Mouse (Mus musculus) left cerebral cortex, adult 11 months (tissue): ENCODE measurements at regions not wholly inside any gene's neighbourhood (a gene's known extent, or its start where the extent isn't known, plus 50 kb on each side); places are given as distances from the start of the nearest gene placed in this dataset.
A peak's percentile ranks its signal among the peaks of the same experiment; 100 is the strongest.
"Not testable (repeated sequence)": the region's sequence is repeated elsewhere in the genome, so short reads cannot be mapped to it uniquely, and the experiment has no call there.

Source experiments
- DNase-seq: peaks from one replicate; pipeline ENCODE4 v3.0.0; 2022; ENCODE audit warnings: low spot score

DNA sequence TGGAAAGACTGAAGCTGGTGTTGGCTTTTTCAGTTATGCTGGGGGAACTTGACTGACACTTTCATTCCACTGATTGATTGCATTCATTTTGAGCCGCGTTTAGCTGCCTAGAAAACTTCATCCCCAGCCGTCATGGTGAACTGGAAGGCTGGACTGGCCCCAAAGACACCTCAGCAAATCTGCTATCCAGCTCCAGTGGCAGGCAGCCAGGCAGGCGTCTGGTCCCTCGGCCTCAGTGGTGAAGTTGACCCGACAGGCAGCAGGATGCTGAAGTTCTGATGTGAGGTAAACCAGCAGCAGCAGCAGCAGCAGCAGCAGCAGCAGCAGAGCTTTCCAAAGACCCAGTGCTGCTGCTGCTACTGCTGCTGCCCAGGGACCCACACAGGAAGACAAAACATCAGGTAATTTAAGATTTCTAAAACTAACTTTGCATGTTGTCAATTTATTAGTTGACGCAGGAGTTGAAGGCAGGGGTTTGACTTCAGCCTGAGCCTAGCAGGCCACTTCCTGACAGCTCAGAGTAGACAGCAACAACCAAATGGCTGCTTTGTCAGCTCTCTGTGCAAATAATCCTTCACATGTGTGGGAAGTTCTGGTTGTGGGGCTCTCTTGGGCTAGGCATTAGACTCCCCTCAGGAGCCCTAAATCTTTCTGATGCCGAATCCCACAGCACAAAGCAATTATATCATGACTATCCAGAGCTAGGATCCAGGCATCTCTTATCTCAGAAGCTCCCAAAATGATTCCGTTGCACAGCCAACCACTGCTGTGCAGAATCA, 200.4 kb upstream of the Nhs start:
- no peak for DNase-seq

DNA sequence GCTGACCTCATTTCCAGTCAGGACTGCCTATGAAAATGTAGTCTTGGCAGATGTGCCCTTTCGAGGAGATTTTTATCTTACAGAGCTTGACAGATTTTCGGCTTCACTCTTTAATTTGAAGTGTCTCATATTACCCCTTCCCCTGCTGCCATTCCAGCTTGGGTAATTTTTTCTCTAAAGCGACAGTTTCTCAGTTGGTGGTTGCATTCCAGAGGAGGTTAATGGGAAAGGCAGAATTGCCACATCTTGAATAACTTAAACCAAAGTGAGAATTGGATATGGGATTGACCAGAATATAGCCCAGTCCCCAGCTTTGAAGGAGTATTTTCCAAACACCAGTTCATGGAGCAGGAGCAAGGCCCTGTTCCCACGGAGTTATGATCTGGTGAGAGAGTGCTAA, 188.8 kb upstream of the Nhs start:
- no peak for DNase-seq

- DNase-seq: no peak
These were observed 188.4 kb upstream of the Nhs start for GRCm38 (mm10) chrX:162347886-162348285.

GRCm38 (mm10) chrX:162345497-162346143, 186.1 kb upstream of the Nhs start:
- no peak for DNase-seq

- DNase-seq: no peak
These were observed 172.6 kb upstream of the Nhs start for GRCm38 (mm10) chrX:162332121-162332520.

- DNase-seq: no peak
These were observed 148.1 kb upstream of the Nhs start for GRCm38 (mm10) chrX:162307646-162308045.

- no peak for DNase-seq
These were observed 144.6 kb upstream of the Nhs start for GRCm38 (mm10) chrX:162304145-162304544.

DNA sequence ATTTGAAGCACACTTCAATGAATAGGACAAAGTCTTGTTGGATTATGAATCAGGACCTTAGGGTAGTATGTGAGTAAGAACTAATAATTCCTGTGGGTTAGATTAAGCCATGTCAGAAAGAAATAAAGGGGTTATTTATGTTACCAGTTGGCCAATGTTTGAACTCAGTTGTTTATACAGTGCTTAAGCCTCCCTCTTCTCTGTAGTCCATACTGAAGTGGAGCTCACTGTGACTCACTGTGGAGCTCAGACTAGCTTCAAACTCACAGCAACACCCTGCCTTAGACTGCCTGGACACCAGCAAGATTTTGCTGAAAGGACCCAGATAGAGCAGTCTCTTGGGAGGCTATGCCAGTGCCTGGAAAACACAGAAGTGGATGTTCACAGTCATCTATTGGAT, 143.3 kb upstream of the Nhs start:
- DNase-seq: no peak

- DNase-seq: no peak
These were observed 131.7 kb upstream of the Nhs start for GRCm38 (mm10) chrX:162291234-162291633.

DNA sequence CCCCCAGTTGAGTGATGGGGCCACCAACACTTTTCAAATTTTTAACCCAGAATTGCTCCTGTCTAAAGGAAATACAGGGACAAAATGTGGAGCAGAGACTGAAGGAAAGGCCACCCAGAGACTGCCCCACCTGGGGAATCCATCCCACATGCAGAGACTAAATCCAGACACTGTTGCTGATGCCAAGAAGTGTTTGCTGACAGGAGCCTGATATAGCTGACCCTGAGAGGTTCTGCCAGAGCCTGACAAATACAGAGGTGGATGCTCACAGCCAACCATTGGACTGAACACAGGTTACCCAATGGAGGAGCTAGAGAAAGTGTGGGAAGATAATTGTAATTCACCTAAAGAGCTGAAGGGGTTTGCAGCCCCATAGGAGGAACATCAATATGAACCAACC, 126.6 kb upstream of the Nhs start:
- DNase-seq: not testable (repeated sequence)

GRCm38 (mm10) chrX:162284252-162284651, 124.7 kb upstream of the Nhs start:
- no peak for DNase-seq

DNA sequence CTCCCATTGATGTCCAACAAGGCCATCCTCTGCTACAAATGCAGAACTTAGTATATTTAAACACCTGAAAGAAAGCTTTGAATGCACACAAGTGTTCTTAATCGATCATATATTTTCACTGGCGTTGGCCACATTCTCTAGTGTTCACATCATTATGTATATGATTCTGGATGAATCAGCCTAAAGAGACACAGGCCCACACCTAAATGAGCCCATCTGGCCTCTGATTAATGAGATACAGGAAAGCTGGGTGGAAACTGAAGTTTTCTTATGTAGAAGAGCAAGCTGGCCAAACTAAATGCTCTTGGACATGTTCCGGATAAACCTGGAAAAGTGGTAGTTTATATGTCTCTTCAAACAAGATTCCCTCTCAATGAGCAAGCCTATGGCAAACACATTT, 123.2 kb upstream of the Nhs start:
- no peak for DNase-seq

GRCm38 (mm10) chrX:162278834-162279708, 119.5 kb upstream of the Nhs start:
- peak; percentile 37 for DNase-seq

GRCm38 (mm10) chrX:162274581-162274980, 115.1 kb upstream of the Nhs start:
- no peak for DNase-seq

GRCm38 (mm10) chrX:162271189-162271588, 111.7 kb upstream of the Nhs start:
- no peak for DNase-seq

- DNase-seq: no peak
These were observed 109.4 kb upstream of the Nhs start for GRCm38 (mm10) chrX:162268918-162269317.

GRCm38 (mm10) chrX:162268112-162268511, 108.6 kb upstream of the Nhs start:
- DNase-seq: no peak

- DNase-seq: no peak
These were observed 108.1 kb upstream of the Nhs start for GRCm38 (mm10) chrX:162267679-162268078.

DNA sequence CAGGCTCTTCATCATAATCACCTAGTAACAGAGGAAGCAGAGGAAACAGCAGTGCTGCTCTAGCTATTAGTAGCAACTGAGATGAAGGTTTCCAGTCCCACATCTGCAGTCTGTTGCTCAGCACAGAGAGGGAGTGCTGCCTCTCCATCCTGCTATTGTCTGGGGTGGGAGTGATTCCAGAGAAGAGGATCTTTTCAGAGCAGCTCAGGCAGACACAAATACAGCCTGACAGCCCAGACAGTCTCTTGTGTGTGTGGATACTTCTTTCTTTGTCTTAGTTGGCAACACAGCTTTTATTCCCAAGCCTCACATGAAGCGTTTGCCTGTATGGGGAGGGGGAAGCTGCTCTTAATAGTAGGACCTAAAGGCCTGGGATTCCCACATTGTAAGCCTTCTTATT, 107.2 kb upstream of the Nhs start:
- no peak for DNase-seq

- DNase-seq: no peak
These were observed 97.9 kb upstream of the Nhs start for GRCm38 (mm10) chrX:162257398-162257797.

GRCm38 (mm10) chrX:162255873-162256272, 96.3 kb upstream of the Nhs start:
- DNase-seq: no peak

DNA sequence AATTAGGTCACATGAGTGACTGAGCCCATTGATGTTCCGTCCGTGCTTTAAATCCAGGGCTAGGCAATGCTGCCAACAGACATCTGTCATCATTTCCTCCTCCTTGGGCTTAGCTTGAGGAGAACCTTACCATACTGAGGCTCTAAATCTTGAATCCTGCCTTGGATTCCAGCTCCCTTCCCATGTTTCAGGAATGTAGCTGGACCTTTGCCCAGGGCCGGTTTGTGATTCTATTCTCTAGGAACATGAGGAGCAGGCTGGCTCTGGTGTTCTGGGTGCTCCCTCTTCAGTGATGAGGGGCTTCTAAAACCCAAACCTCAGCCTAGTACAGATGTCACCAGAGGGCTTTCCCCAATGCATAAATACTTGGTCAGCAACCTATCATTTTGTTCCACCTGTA, 81.8 kb upstream of the Nhs start:
- DNase-seq: no peak

- no peak for DNase-seq
These were observed 76.0 kb upstream of the Nhs start for GRCm38 (mm10) chrX:162235552-162235951.
